Mouse (Mus musculus) left cerebral cortex, adult 9 months (tissue): Measurements from ENCODE around the gene Rab7b.

Experiments used
- DNase-seq, 2 experiments: peaks; one replicate each; pipeline ENCODE4 v3.0.0; 2022; ENCODE audit warnings: low spot score in 2 of 2

The Rab7b gene

GRCm38 (mm10) chr1:131688475-131688874 is at the start of gene Rab7b:
Gene Rab7b (plus strand): TSS chr1:131688695.
- peak in 1 of 2 experiments; percentile 27 for DNase-seq

- no peak for DNase-seq
These were observed 48.4 kb upstream of the Rab7b start for GRCm38 (mm10) chr1:131640062-131640461.

GRCm38 (mm10) chr1:131641565-131641964 is 46.9 kb upstream of the Rab7b start:
- DNase-seq, result no peak

GRCm38 (mm10) chr1:131642251-131642650 is 46.2 kb upstream of the Rab7b start:
- no peak for DNase-seq

- no peak for DNase-seq
These were observed 35.6 kb upstream of the Rab7b start for GRCm38 (mm10) chr1:131652670-131653443.

- DNase-seq, result no peak
These were observed 32.9 kb upstream of the Rab7b start for GRCm38 (mm10) chr1:131655601-131656000.

- peak; percentile 73 to 94 for DNase-seq
These were observed 30.5 kb upstream of the Rab7b start for GRCm38 (mm10) chr1:131657945-131658354.

- DNase-seq, result no peak
These were observed 28.9 kb upstream of the Rab7b start for GRCm38 (mm10) chr1:131659512-131660085.

- no peak for DNase-seq
These were observed 28.2 kb upstream of the Rab7b start for GRCm38 (mm10) chr1:131660266-131660665.

GRCm38 (mm10) chr1:131660716-131661472 is 27.6 kb upstream of the Rab7b start:
- no peak for DNase-seq

- DNase-seq, result no peak
These were observed 26.7 kb upstream of the Rab7b start for GRCm38 (mm10) chr1:131661749-131662148.

GRCm38 (mm10) chr1:131663286-131663995 is 25.1 kb upstream of the Rab7b start:
- no peak for DNase-seq

- no peak for DNase-seq
These were observed 24.4 kb upstream of the Rab7b start for GRCm38 (mm10) chr1:131664136-131664535.

GRCm38 (mm10) chr1:131665886-131666285 is 22.6 kb upstream of the Rab7b start:
- no peak for DNase-seq

- no peak for DNase-seq
These were observed 17.4 kb upstream of the Rab7b start for GRCm38 (mm10) chr1:131671113-131671512.

- no peak for DNase-seq
These were observed 16.1 kb upstream of the Rab7b start for GRCm38 (mm10) chr1:131672361-131672760.

- DNase-seq, result no peak
These were observed 8.9 kb upstream of the Rab7b start for GRCm38 (mm10) chr1:131679644-131680043.

- DNase-seq, result no peak
These were observed 756 bp upstream of the Rab7b start for GRCm38 (mm10) chr1:131687739-131688138.

- no peak for DNase-seq
These were observed 521 bp downstream of the Rab7b start for GRCm38 (mm10) chr1:131689016-131689415.

- DNase-seq, result no peak
These were observed 1.4 kb downstream of the Rab7b start for GRCm38 (mm10) chr1:131689899-131690298.

GRCm38 (mm10) chr1:131690435-131690834 is 1.9 kb downstream of the Rab7b start:
- peak in 1 of 2 experiments; percentile 24 for DNase-seq

- DNase-seq, result no peak
These were observed 2.9 kb downstream of the Rab7b start for GRCm38 (mm10) chr1:131691356-131691755.
